Mouse (Mus musculus) hindbrain, embryonic 16.5 days (tissue): ENCODE data around the gene Rpia. TPM values are rescaled to one million over a fixed set of nuclear protein-coding genes. Genes with fewer than 3 reads are reported as not detected.
"Not testable (repeated sequence)": the region's sequence is repeated elsewhere in the genome, so short reads cannot be mapped to it uniquely, and the experiment has no call there.

Experiments used
- ATAC-seq: fragments of 200-750 bp; cut with Nextera tagmentation; 2 replicates; pipeline ENCODE4 v1.8.0; 2017; ENCODE audit warnings: moderate TSS enrichment, moderate library complexity
- H3K27ac ChIP-seq: fragments of 300-500 bp; sonication (generic); 2 replicates; pipeline ENCODE4 v1.5.1; 2014; ENCODE audit warnings: low read depth, mild to moderate bottlenecking, control low read depth, low read length, moderate library complexity
- H3K27me3 ChIP-seq: fragments of 300-500 bp; sonication (generic); replicated peaks from 2 replicates; pipeline ENCODE4 v1.6.1; 2014; ENCODE audit warnings: low read length; ENCODE audit not compliant: control insufficient read depth, insufficient read depth
- H3K36me3 ChIP-seq: fragments of 300-500 bp; sonication (generic); 2 replicates; pipeline ENCODE4 v1.6.1; 2014; ENCODE audit warnings: mild to moderate bottlenecking, low read length, moderate library complexity, mixed read lengths; ENCODE audit not compliant: control insufficient read depth, insufficient read depth
- H3K4me1 ChIP-seq: fragments of 300-500 bp; sonication (generic); 2 replicates; pipeline ENCODE4 v1.6.1; 2014; ENCODE audit warnings: low read depth, low read length; ENCODE audit not compliant: control insufficient read depth, insufficient read depth
- H3K4me2 ChIP-seq: fragments of 300-500 bp; sonication (generic); 2 replicates; pipeline ENCODE4 v1.6.1; 2014; ENCODE audit warnings: mild to moderate bottlenecking, low read length, control low read depth, moderate library complexity
- H3K4me3 ChIP-seq: fragments of 300-500 bp; sonication (generic); 2 replicates; pipeline ENCODE4 v1.5.1; 2014; ENCODE audit warnings: mild to moderate bottlenecking, low read length, control low read depth, moderate library complexity
- H3K9ac ChIP-seq: fragments of 300-500 bp; sonication (generic); 2 replicates; pipeline ENCODE4 v1.6.1; 2014; ENCODE audit warnings: low read depth, mild to moderate bottlenecking, control low read depth, low read length, moderate library complexity
- H3K9me3 ChIP-seq: fragments of 300-500 bp; sonication (generic); 2 replicates; pipeline ENCODE4 v1.6.1; 2014; ENCODE audit warnings: mild to moderate bottlenecking, low read length, moderate library complexity; ENCODE audit not compliant: control insufficient read depth
- WGBS: fragments of 180-500 bp; shearing (Covaris S2); extraction: QIAGEN DNeasy Blood & Tissue Kit; methylation state at CpG from one replicate; pipeline ENCODE4 v1.1.7; 2014; 5-methylcytosine and 5-hydroxymethylcytosine counted together
- polyA plus RNA-seq: library from polyadenylated mRNA; unstranded; fragments of >200 nt; fragmentation: Nextera tagmentation; extraction: Ambion mirVana; gene quantifications from 2 replicates; pipeline ENCODE4 v1.2.1, GENCODE M21; 2015

The Rpia gene
- polyA plus RNA-seq, 1 experiment from 2014 or later = 2.1 TPM

DNA sequence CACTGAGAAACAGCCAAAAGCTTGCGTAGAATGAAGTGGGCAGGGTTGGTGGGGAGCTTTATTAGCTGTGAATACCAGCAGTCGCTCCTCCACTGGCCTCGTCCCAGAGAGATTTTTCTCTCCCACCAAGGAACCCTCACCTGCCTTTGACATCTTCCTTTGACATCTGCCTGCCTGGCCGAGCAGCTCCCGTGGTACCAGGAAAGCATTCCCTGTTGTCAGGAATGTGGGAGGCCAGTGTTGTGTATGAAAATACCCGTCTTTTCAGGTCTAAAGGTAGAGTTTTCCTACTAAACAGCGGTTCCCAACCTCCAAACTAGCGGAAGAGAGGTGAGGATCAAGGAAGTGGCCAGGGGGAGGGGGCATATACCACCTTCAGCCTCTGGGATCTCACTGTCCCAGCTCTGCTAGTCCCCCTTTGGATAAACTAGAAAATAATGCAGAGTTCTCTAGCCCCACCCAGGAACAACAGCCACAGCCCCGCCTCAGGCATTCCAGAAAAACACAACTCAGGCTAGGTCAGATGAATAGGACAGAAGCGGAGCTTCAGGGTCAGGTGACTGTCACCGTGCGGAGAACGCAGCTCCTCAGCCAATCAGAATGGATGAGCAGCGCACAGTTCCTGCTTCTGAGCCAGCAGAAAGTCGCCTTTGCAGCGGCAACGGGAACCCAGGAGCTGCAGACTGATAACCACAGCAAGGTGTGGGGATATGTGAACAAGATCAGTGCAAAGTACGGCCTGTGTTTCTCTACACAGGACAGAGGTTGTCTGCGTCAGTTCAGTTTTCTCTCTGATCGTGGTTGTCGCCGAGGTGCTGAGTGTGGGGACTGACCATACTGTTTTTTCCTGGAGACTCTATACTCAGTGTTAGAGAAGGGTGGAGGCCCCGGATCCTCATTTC lies 32.3 kb upstream of the Rpia start:
- peak overlapping the region; percentile 5 for H3K27ac ChIP-seq
- H3K9ac ChIP-seq = peak overlapping the region; percentile 60
- peak overlapping the region; percentile 45 for H3K4me3 ChIP-seq
- peak overlapping the region; percentile 91 for H3K4me2 ChIP-seq
- no peaks in the 10 kb centered on the region for H3K36me3 ChIP-seq
- peak; percentile 97 for ATAC-seq
- H3K27me3 ChIP-seq = no peaks in the 10 kb centered on the region; the same call in 1 of the 2 replicates
- no peaks in the 10 kb centered on the region for H3K9me3 ChIP-seq
- 7% methylated on average over 23 of the region's 23 CpGs for WGBS
- H3K4me1 ChIP-seq = peaks cover 4% of the 10 kb centered on the region

DNA sequence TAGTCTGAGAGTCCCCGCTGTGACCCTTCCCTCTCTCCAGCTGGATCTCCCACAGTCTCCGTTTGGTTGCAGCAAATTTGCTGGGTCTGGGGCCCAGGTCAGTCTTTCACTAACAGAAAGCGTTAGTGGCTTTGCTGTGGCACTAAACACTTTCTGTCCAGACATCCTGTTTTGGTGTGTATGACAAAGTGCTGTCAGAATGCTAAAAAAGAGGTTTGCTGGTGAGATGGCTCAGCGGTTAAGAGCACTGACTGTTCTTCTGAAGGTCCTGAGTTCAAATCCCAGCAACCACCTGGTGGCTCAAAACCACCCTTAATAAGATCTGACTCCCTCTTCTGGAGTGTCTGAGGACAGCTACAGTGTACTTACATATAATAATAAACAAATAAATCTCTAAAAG lies 31.2 kb upstream of the Rpia start:
- H3K4me3 ChIP-seq, H3K36me3 ChIP-seq, H3K4me1 ChIP-seq, H3K4me2 ChIP-seq, H3K27ac ChIP-seq, H3K9ac ChIP-seq, H3K9me3 ChIP-seq, H3K27me3 ChIP-seq, ATAC-seq: not testable (repeated sequence)
- 74% methylated on average over 4 of the region's 4 CpGs for WGBS

DNA sequence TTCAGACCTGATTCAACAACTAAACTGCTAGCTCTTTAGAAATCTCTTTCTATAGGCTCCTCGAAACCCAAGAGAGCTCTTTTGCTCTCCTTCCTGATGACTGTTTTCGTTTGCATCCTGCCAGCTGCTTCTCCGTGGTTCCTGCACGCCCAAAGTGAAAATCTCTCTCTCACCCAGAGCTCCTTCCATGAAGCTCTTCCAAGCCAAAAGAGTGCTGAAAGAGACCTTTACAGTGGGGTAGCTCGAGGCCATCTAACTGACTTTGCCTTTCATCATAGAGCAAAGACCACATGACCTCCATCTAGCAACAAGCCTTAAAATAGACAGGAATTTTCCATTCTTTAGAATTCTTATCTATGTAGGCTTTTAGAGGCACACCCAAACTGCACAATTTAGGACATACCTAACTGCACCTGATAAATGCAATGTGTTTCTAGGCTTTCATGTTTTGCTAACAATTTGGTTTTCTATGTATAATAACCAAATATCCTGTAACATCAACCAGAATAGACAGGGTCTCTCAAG lies 30.4 kb upstream of the Rpia start:
- Histone ChIP-seq H3K27me3 (no peaks in the 10 kb centered on the region; the same call in 1 of the 2 replicates), H3K36me3 (no peaks in the 10 kb centered on the region), H3K4me2 (no peak overlapping the region), H3K4me1 (peaks cover 4% of the 10 kb centered on the region), H3K4me3 (no peak overlapping the region), H3K27ac (no peak overlapping the region), H3K9me3 (no peaks in the 10 kb centered on the region), H3K9ac (no peak overlapping the region)
- ATAC-seq = no peak
- 68% methylated on average over 5 of the region's 5 CpGs for WGBS

DNA sequence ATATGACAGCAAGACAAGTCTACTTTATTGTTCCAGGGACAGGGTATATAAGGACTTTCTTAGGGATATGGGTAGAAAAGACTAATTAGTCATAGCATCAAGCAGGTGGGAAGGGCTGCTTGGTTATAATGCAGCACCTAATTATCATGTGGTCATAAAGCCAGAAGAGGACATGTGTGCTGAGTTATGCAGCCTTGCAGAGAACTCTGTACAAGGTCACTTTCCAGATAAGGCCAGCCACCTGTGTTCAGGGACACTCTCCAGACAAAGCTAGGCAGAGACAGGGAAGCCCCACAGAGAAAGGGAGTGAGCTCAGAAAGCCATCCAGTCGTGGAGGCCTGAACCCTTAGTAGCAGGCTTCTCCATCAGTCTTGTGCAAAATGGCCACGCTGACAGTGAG lies 29.5 kb upstream of the Rpia start:
- no peaks in the 10 kb centered on the region for H3K9me3 ChIP-seq
- no peak overlapping the region for H3K4me2 ChIP-seq
- no peak overlapping the region for H3K4me3 ChIP-seq
- H3K27ac ChIP-seq = no peak overlapping the region
- no peak for ATAC-seq
- H3K9ac ChIP-seq = no peak overlapping the region
- H3K4me1 ChIP-seq = peaks cover 4% of the 10 kb centered on the region
- WGBS = 75% methylated on average over 2 of the region's 2 CpGs
- no peaks in the 10 kb centered on the region; the same call in 1 of the 2 replicates for H3K27me3 ChIP-seq
- no peaks in the 10 kb centered on the region for H3K36me3 ChIP-seq

GRCm38 (mm10) chr6:70815471-70815870 lies 23.4 kb upstream of the Rpia start:
- no peaks in the 10 kb centered on the region for H3K36me3 ChIP-seq
- H3K27ac ChIP-seq = no peak overlapping the region
- H3K4me2 ChIP-seq = no peak overlapping the region
- H3K4me3 ChIP-seq = no peak overlapping the region
- H3K27me3 ChIP-seq = no peaks in the 10 kb centered on the region
- 88% methylated on average over 8 of the region's 8 CpGs for WGBS
- H3K9ac ChIP-seq = no peak overlapping the region
- H3K9me3 ChIP-seq = no peaks in the 10 kb centered on the region
- ATAC-seq = no peak
- H3K4me1 ChIP-seq = no peaks in the 10 kb centered on the region

GRCm38 (mm10) chr6:70814629-70814950 lies 22.6 kb upstream of the Rpia start:
- 93% methylated on average over 4 of the region's 4 CpGs for WGBS
- Histone ChIP-seq H3K9ac (no peak overlapping the region), H3K4me2 (no peak overlapping the region), H3K27ac (no peak overlapping the region), H3K4me1 (no peaks in the 10 kb centered on the region), H3K27me3 (no peaks in the 10 kb centered on the region), H3K9me3 (no peaks in the 10 kb centered on the region), H3K4me3 (no peak overlapping the region), H3K36me3 (no peaks in the 10 kb centered on the region)
- ATAC-seq = no peak

GRCm38 (mm10) chr6:70813921-70814628 lies 22.0 kb upstream of the Rpia start:
- no peaks in the 10 kb centered on the region for H3K27me3 ChIP-seq
- H3K4me2 ChIP-seq = no peak overlapping the region
- H3K4me3 ChIP-seq = no peak overlapping the region
- no peaks in the 10 kb centered on the region for H3K36me3 ChIP-seq
- no peaks in the 10 kb centered on the region for H3K9me3 ChIP-seq
- no peak overlapping the region for H3K27ac ChIP-seq
- no peak for ATAC-seq
- H3K4me1 ChIP-seq = no peaks in the 10 kb centered on the region
- no peak overlapping the region for H3K9ac ChIP-seq
- WGBS = 90% methylated on average over 18 of the region's 18 CpGs

DNA sequence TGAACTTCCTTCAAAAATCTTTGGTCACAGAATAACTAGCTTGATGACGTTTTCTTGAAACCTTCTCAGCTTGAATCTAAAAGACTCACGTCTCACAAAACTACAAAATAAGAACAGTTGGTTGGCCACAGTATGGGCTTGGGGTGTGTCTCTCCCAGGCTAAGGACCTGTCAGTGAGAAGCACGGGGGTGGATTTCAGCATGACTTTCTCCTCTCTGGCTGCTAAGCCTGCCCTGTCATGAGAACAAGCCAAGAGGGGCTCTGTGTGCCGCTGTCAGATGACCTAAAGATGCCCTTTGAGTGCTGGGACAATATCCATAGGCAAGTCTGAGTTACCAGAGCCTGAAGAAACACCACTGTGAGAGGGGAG lies 20.5 kb upstream of the Rpia start:
- 0 out of 2 replicates have a peak, but pooled peaks have one; percentile 19 for ATAC-seq
- H3K27ac ChIP-seq = no peak overlapping the region
- H3K4me3 ChIP-seq = no peak overlapping the region
- H3K27me3 ChIP-seq = no peaks in the 10 kb centered on the region
- WGBS = 38% methylated on average over 4 of the region's 4 CpGs
- no peak overlapping the region for H3K9ac ChIP-seq
- no peaks in the 10 kb centered on the region for H3K36me3 ChIP-seq
- no peak overlapping the region for H3K4me2 ChIP-seq
- no peaks in the 10 kb centered on the region for H3K9me3 ChIP-seq
- H3K4me1 ChIP-seq = no peaks in the 10 kb centered on the region
